Mouse (Mus musculus) spleen, postnatal 14 days (tissue): Measurements from ENCODE around the gene Sec14l4.
A peak's percentile ranks its signal among the peaks of the same experiment; 100 is the strongest.

Source experiments
- DNase-seq, 2 experiments: peaks; one replicate each; pipeline ENCODE4 v3.0.0; 2021 to 2022; ENCODE audit warnings: low spot score in 2 of 2

Gene Sec14l4

GRCm38 (mm10) chr11:4078267-4078933 lies 47.1 kb downstream of the Sec14l4 start:
- no peak for DNase-seq

GRCm38 (mm10) chr11:4080219-4080618 lies 49.0 kb downstream of the Sec14l4 start:
- peak in 1 of 2 experiments; percentile 49 for DNase-seq

- peak in 1 of 2 experiments; percentile 18 for DNase-seq
Measured at GRCm38 (mm10) chr11:4083316-4084078, 52.2 kb downstream of the Sec14l4 start.

- DNase-seq: no peak
Measured at GRCm38 (mm10) chr11:4086246-4086645, 55.0 kb downstream of the Sec14l4 start.

- DNase-seq: no peak
Measured at GRCm38 (mm10) chr11:4087267-4087666, 56.0 kb downstream of the Sec14l4 start.

- no peak for DNase-seq
Measured at GRCm38 (mm10) chr11:4093459-4094377, 62.5 kb downstream of the Sec14l4 start.

- peak; percentile 60 to 78 for DNase-seq
Measured at GRCm38 (mm10) chr11:4094378-4095170, 63.3 kb downstream of the Sec14l4 start.

- peak; percentile 35 to 49 for DNase-seq
Measured at GRCm38 (mm10) chr11:4095171-4096053, 64.2 kb downstream of the Sec14l4 start, which contains the start of gene Mtfp1. TSS of gene Mtfp1 (minus strand) at chr11:4095445.

- peak; percentile 95 to 96 for DNase-seq
Measured at GRCm38 (mm10) chr11:4096054-4096984, 65.1 kb downstream of the Sec14l4 start.

GRCm38 (mm10) chr11:4097091-4097621 lies 65.9 kb downstream of the Sec14l4 start:
- no peak for DNase-seq
